Mouse (Mus musculus): ENCODE results near the gene Camkk2.

The Camkk2 gene

DNA sequence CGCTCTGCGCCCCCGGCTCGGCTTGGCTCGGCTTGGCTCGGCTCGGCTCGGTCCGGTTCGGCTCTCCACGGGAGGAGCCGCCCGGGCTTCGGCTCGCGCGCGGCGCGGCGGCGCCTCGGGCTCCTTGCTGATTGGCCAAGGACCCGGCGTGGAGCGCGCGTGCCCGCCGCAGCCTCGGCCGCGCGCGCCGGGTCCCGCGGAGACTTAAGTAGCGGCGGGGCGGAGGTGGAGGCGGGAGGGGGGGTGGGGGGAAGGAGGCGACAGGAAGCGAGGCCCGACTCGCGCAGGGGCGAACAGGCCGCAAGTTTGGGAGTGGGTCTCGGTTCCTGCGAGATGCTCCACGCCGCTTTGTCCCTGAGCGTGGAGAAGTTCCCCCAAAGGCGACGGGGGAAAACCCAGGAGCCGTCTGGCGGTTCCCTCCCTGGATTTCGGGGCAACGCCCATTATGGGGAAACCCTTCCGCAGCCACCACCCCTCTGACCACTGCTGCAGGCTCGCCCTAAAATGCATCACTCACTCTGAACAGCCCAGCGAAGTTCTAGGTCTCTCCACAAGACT is at the start of gene Camkk2:
Camkk2 (minus strand) TSS at position 133 of the 558 bp plus-strand sequence.
- peak; percentile 96 for DNase-seq (ENCODE audit: low read depth)

DNA sequence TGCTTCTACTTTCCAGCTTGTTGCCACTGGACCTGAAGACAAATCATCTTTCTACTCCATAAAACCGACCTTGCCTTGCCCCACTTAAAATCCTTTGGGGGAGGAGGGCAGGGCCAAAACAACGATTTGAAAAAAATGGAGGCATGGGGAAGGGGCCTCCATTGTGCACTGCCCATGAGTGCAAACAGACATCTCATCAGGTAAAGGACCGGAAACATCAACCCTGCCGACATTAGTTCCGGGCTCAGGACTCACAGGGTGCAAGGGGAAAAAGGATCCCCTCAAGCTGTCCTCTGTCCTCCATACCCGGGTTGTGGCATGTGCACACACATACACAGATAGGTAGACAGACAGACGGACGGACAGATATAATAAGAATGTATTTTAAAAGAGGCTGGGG is 45.9 kb upstream of the Camkk2 start:
- DNase-seq (ENCODE audit: low read depth), result no peak

DNA sequence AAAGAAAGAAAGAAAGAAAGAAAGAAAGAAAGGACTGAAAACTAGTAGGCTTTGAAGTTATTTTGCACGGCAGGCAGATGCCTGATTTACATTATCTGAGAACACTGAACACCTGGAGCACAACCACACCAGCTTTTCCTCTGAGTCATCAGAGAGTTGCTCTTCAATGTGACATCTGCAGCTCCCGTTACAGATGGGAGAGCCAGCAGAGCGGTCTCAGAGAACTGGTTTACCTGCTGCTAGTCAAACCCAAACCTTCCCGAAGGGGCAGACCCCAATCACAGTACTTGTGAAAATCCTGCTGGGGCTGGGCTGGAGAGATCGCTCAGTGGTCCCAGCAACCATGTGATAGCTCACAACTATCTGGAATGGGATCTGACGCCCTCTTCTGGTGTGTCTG is 45.2 kb upstream of the Camkk2 start:
- no peak for DNase-seq (ENCODE audit: low read depth)

DNA sequence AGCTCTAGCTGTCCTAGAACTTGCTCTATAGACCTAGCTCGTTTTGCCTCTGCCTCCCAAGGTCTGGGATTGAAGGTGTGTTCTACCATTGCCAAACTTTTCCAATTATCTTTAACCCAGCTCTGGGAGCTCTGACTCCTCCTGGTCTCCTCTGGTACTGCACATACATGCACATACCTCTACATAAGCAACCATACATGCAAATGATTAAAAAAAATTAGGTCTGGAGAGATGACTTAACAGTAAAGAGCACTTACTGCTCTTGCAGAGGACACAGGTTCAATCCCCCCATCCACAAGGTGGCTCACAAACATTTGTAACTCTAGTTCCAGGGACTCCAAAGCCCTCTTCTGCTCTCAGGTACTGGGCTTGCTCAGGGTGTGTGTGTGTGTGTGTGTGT is 44.8 kb upstream of the Camkk2 start:
- peak; percentile 25 for DNase-seq (ENCODE audit: low read depth)

DNA sequence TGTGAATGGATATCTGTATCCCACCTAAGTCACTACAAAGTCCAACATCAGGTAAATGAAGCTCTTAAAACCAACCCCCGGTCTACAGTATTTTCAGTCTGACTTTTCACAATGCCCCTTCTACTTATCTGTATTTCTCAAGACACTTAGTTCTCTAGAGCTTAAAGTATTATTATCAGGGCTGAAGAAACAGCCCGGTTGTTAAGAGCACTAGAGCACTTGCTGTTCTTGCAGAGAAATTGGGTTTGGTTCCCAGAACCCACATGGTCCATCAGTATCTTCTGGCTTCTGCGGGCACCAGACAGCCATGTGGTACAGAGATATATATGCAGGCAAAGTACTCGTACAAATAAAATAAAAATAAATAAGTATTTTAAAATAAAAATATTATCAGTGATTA is 43.2 kb upstream of the Camkk2 start:
- no peak for DNase-seq (ENCODE audit: low read depth)

DNA sequence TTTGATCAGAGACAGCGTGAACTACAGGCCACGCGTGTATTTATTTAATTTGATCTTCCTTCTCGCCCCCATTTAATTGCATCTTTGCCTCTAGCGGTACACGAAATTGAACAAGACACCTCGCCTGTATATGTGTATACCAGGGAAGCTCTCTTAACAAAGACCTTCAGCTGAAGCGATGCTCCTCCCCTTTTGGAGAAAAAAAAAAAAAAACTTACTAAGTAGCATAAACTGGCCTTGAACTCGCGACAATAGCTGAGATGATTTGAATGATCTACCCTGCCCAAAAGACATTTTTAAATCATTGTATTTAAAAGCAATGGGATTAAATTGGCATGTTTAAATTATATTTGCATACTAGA is 42.3 kb upstream of the Camkk2 start:
- DNase-seq (ENCODE audit: low read depth), result no peak

DNA sequence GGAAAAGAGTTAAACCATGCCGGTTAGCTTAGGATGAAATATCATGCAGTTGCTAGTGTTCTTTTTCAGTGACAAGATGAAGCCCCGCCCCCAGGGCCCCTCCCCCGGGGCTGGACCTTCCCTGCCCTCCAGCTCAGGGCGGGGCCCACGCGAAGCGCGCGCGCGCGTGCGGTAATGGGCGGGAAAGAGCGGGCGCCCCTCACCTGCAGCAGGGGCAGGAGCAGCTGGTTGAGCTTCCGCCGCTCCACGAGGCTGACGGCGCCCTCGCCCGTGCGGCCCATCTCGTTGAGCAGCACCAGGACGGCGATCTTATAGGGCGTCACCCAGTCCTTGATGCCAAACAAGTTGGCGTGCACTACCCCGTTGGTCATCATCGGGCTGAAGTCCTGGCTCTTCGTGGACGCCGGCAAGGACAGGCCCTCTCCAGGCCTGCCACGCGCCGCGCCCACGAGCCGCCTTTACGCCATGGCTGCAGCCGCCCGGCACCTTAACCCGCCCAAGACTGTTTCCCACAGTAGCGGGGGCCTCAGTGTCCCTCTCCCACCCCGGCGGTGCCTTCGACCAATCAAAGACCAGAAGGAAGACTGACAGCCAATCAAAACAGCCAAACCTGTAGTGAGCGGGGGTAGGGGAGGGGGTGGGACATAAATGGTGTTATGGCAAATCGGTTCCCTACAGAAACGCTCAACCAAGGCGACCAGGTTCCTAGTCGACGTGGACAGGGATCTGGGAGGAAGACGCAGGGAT is 41.7 kb upstream of the Camkk2 start, which contains the start of gene Anapc5:
Anapc5 (minus strand) TSS at position 563 of the 747 bp plus-strand sequence.
- DNase-seq (ENCODE audit: low read depth), result peak; percentile 98

DNA sequence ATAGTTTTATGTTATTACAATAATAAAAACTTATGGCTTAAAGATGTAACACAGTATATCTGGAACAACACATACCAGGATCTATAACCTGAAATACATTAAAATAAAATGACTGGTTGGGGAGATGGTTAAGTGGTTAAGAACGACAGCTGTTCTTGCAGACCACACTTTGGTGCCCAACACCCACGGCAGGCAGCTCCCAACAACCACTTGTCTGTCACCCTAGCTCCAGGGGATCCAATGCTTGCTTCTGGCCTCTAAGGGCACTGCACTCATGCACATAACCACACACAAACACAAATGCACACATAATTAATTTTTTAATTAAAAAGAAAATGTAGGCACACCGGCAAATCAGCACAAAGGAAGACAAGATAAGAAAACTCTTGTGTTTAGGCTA is 33.5 kb upstream of the Camkk2 start:
- no peak for DNase-seq (ENCODE audit: low read depth)

DNA sequence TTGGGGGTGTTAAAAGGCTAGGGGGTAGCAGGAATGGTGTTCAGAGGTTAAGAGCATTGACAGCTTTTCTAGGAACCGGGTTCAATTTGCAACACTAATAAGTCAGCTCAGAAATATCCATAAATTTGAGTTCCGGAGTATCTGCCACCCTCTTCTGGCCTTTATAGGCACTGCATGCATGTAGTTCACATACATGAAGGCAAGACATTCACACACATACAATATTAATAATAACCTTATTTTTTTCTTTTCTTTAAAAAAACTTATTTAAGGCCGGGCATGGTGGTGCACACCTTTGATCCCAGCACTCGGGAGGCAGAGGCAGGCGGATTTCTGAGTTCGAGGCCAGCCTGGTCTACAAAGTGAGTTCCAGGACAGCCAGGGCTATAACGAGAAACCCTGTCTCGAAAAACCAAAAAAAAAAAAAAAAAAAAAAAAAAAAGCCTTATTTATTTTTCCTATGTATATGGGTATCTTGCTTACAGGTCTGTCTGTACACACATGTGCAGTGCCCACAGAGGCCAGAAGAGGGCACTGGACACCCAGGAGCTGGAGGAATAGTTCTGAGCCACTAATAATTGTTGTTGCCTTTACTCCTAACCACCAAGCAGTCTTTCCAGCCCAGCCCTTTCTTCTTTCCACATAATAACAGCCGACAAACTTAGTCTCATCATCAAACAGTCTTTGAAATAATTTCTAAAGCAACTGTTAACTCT is 32.3 kb upstream of the Camkk2 start:
- peak; percentile 80 for DNase-seq (ENCODE audit: low read depth)

DNA sequence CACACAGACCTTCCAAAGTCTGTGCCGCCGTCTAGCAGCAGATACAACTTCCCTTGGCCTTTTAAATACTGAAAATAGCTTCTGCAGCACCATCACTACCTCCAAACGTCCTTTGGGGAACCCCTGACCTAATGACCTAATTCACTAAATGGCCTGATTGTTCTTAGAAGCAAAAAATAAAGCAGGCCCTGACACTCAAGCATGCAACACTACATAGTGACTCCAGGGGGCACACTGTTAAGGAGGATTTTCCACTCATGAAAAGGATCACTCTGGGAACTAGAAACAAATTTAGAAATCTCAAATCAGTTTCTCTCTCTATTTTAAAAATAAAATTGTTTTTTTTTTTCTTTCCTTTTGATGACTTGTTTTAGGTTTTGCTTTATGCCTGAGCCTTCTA is 26.3 kb upstream of the Camkk2 start:
- peak; percentile 44 for DNase-seq (ENCODE audit: low read depth)

DNA sequence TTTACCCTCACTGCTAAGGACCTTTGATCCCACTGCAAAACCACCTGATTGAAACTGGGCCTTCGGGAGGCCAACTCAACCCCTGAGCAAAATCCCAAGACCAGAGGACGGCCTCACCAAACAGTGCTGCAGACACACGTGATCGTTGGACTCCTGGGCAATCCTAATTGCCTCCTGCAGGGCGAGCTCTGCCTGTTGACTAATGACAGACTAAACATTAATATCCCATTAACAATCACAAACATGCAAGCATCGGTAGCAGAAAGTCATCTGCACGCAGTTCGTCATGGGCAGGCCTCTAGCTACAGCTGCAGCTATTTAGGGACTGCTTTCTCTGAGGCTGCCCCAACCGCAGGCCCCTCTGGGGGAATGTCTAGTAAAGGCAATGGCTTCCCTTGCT is 23.5 kb upstream of the Camkk2 start:
- no peak for DNase-seq (ENCODE audit: low read depth)

DNA sequence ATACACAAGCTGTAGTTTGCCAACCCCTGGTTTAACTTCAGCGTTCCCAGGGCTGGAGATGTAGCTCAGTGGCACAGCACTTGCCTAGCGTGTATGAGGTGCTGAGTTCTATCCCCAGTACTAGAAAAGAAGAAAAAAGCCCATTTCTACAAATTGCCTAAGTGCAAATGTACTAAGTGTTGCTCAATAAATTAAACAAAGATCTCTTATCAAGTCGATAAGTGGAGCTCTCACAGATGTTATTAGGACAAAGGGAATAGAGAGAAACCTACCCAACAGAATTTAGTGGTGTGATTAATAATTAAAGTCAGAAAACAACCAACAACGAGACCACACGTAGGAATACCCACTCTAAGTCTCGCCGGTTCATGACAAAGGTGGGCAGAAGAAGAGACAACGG is 22.5 kb upstream of the Camkk2 start:
- DNase-seq (ENCODE audit: low read depth), result no peak

DNA sequence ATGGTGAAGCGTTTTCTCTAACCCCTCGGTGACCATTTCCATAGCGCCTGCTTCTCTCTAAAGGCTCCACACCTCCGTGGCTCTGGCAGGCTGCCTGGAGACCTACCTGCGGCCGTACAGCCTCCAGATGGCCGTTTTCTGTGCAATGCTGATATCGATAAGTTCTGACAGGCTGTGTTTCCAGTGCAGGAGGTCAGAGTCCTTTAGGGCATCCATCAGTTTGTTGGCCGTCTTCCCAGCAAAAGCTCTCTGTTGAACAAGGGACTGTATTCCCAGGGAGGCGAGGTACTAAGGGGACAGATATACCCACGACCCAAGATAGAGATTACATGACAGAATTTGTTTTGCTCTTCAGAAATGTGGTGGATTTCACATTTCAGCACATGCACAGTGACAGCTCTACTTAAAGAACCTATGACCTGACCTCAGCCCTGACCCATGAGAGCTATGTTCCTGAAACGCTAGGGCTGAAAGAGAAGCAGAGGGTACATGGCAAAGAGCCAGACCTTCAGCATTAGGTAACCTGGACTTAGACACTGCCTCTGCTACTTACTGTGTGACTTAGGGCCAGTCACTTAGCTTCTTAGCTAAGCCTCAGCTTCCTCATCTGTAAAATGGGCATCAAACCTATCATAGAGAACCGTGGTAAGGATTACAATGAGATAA is 21.3 kb upstream of the Camkk2 start:
- DNase-seq (ENCODE audit: low read depth), result no peak

DNA sequence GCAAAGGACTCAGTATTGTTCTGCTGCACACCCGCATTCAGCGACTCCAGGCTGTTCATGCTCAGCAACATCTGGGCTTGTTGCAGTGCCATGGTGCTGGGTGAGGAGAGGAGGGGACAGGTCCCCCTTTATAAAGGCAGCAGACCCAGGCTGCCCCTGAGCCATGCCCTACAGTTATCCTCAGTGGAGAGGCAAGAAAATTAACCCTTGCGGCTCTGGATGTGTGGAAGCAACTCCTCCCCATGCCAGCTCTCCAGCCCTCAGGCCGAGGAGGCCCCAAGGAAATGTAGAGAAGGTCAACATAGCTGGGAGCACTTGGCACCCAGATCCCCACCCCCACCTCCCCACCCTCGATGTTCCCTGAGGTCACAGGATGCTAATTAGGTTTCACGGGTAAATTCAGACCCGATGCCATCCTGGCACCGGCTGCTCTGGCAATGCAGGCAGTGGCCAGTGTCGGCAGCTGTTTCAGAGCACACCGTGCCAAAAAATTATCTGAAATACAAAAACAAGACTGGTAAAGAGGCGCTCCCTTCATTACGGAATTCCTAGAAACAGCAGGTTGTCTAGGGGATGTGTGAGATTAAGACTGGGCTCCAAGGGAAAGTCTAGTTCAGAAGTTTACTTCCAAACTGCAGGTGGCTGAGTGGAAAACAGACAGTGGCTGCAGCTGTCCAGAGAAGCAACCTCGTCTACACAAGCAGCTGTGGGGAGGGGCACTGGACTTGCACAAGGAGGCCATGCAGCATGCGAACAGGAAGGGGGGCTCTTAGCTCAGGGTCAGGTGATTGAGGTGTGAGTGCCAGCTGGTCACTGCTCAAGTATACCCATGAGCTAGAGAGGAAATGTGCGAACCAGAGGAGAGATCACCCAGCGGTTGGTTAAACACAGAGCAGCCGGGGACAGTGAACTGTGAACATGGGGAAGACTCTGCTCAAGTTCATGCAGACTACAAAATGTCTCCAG is 20.5 kb upstream of the Camkk2 start:
- no peak for DNase-seq (ENCODE audit: low read depth)

DNA sequence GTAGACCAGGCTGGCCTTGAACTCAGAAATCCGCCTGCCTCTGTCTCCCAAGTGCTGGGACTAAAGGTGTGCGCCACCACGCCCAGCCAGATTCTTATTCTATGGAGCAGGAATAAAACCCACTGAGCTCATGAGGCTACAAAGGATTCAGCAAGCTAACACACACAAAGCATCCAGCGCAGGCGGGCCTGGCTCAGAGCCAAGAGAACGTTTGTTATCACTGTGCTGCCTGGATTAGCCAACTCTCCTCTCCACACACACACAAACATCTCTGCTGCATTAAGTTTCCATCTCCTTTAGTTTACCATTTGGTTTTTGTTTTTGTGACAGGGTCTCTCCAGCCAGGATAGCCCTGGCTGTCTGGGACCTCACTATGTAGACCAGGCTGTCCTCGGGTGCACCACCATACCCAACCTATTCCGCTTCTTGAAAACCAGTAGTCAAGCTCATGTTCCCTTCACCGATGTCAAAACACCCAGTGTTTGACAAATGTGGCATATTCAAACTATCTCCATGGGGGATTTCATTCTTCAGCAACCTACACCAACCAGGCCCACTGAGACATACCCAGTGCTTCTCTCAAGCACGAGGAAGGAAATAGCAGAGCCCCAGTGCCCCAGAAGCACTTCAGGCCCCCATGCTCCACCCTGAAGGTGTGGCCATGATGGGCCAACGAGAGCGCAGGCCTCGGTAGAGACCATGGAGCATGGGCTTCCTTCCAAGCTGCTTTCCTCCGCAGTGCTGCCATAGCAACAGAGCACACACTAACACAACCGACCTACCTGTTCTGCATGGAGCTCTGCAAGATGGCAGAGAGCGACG is 19.6 kb upstream of the Camkk2 start:
- DNase-seq (ENCODE audit: low read depth), result peak; percentile 67

DNA sequence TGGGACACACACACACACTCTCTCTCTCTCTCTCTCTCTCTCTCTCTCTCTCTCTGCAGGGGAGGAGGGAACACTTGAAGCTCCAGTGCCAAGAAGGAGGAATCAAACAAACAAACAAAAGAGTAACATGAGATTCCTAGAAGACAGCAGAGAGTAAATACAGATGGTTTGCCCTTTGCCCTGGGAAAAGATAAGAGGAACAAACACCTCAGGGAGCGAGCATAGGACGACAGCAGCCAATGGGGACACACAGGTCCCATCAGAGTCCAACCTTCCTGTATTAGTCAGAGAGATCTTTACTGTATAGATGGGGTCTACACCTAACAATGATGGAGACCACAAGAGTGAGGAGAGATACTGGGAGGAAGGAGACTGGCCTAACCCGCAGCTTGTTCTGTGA is 18.7 kb upstream of the Camkk2 start:
- no peak for DNase-seq (ENCODE audit: low read depth)

DNA sequence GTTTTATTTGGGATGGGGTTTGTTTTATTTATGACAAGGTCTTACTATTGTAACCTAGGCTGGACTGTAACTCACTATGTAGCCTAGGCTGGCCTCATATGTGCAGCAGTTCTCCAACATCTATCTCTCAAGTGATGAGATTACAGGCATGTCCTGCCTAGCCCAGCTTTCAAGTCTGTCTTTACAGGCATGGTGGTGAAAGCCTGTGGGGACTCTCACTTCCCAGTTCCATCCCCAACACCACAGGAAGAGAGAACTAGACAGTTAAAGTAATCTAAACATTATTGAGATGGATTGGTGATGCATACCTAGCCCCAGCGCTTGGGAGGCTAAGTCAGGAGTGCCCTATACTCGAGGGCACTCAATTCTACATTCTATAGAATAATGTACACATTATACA is 9.5 kb upstream of the Camkk2 start:
- DNase-seq (ENCODE audit: low read depth), result no peak

DNA sequence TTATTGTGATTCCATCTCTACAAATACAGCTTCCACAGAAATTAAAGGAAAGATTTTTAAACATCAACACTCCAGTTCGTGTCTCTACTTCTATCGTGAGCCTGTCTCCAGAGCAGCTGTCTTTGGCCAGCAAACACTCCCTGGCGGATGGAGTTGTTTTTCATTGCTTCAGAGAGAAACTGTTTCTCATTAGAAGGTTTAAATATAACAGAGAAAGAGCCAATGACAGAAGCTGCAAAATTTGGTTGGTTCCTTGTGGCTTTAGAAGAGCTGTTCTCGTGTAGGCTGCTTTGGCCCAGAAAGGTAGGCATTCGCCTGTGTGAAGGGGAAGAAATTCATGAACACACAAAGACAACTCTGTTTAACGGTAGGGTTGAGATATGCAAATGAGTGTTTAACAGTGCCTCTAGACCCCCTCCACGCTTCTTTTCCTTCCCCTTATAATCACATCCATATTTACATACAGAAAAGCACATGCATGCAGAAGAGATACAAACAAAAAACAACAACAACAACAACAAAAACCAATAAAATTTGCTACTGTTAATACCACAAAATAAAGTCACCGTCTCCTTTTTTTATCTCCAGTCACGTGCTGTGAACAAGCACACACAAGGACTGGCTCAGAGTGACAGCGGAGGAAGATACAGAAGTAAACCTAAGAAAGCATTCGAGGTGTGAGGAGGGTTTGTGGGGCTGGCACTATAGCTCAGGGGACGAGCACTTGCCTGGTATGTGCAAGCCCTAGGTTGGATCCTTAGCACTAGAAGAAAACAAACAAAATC is 7.0 kb upstream of the Camkk2 start:
- peak; percentile 40 for DNase-seq (ENCODE audit: low read depth)

DNA sequence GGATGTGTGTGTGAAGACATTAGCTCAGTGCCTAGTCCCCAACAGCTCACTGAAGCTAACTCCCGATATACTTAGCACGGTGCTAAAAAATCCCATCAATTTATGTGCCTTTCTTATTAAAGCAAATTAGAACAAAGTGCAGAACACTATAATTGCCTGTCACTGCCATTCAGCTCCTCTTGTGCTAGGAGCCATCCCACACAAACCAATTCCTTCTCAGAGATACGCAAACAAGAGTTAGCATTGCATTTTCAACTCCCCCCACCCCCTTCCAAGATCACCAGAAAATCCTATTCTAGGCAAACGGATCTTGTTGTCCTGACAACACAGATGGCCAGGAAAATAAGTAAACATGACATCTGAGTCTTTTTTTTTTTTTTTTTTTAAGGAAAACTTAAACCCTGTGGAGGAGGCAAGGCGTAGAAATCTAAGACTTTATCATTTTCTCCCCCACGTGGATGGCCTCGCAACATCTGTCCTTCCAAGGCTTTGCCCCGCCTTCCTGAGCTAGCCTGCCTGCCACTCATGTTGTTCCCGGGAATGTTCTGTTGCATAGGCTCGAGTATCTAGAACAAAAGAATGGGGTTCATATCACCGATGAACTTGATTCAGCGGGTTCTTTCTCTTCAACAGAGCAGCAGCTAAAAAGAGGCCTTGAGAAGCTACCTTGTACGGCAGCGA is 4.7 kb upstream of the Camkk2 start:
- no peak for DNase-seq (ENCODE audit: low read depth)

Data from NIH3T3 (cell line).